Mouse (Mus musculus): ENCODE data around the gene Znrf2. TPM values are rescaled to one million over a fixed set of nuclear protein-coding genes. Genes with fewer than 3 reads are reported as not detected.
"Not testable (repeated sequence)": the region's sequence is repeated elsewhere in the genome, so short reads cannot be mapped to it uniquely, and the experiment has no call there.

Gene Znrf2
- total RNA-seq, 2 experiments from 2014 or later, result 12.6 to 14.6 TPM

GRCm38 (mm10) chr6:54849179-54850156 is 32.8 kb downstream of the Znrf2 start:
- no peak for DNase-seq (ENCODE audit: low spot score in 2 of 2)

- DNase-seq (ENCODE audit: low spot score in 2 of 2), result no peak
Observed at GRCm38 (mm10) chr6:54851778-54852177, 35.1 kb downstream of the Znrf2 start.

- no peak for DNase-seq (ENCODE audit: low spot score in 2 of 2)
Observed at GRCm38 (mm10) chr6:54852669-54853068, 36.0 kb downstream of the Znrf2 start.

- DNase-seq (ENCODE audit: low spot score in 2 of 2), result no peak
Observed at GRCm38 (mm10) chr6:54854859-54855258, 38.1 kb downstream of the Znrf2 start.

GRCm38 (mm10) chr6:54855801-54856583 is 39.3 kb downstream of the Znrf2 start:
- no peak for DNase-seq (ENCODE audit: low spot score in 2 of 2)

GRCm38 (mm10) chr6:54859159-54859558 is 42.4 kb downstream of the Znrf2 start:
- not testable (repeated sequence) for DNase-seq (ENCODE audit: low spot score in 2 of 2)

GRCm38 (mm10) chr6:54860180-54860579 is 43.5 kb downstream of the Znrf2 start:
- no peak for DNase-seq (ENCODE audit: low spot score in 2 of 2)

- no peak for DNase-seq (ENCODE audit: low spot score in 2 of 2)
Observed at GRCm38 (mm10) chr6:54866731-54867410, 50.2 kb downstream of the Znrf2 start.

- no peak for DNase-seq (ENCODE audit: low spot score in 2 of 2)
Observed at GRCm38 (mm10) chr6:54867411-54867745, 50.7 kb downstream of the Znrf2 start.

- no peak for DNase-seq (ENCODE audit: low spot score in 2 of 2)
Observed at GRCm38 (mm10) chr6:54873029-54873428, 56.3 kb downstream of the Znrf2 start.

- DNase-seq (ENCODE audit: low spot score in 2 of 2), result no peak
Observed at GRCm38 (mm10) chr6:54876782-54877181, 60.1 kb downstream of the Znrf2 start.

GRCm38 (mm10) chr6:54877651-54878050 is 60.9 kb downstream of the Znrf2 start:
- no peak for DNase-seq (ENCODE audit: low spot score in 2 of 2)

GRCm38 (mm10) chr6:54878546-54878945 is 61.8 kb downstream of the Znrf2 start:
- no peak for DNase-seq (ENCODE audit: low spot score in 2 of 2)

GRCm38 (mm10) chr6:54880086-54880485 is 63.4 kb downstream of the Znrf2 start:
- no peak for DNase-seq (ENCODE audit: low spot score in 2 of 2)

- DNase-seq (ENCODE audit: low spot score in 2 of 2), result no peak
Observed at GRCm38 (mm10) chr6:54883424-54883823, 66.7 kb downstream of the Znrf2 start.

GRCm38 (mm10) chr6:54886195-54886594 is 69.5 kb downstream of the Znrf2 start:
- DNase-seq (ENCODE audit: low spot score in 2 of 2), result no peak

GRCm38 (mm10) chr6:54890221-54890620 is 73.5 kb downstream of the Znrf2 start:
- DNase-seq (ENCODE audit: low spot score in 2 of 2), result no peak

- no peak for DNase-seq (ENCODE audit: low spot score in 2 of 2)
Observed at GRCm38 (mm10) chr6:54891384-54891783, 74.7 kb downstream of the Znrf2 start.

- DNase-seq (ENCODE audit: low spot score in 2 of 2), result no peak
Observed at GRCm38 (mm10) chr6:54900256-54900655, 83.5 kb downstream of the Znrf2 start.

GRCm38 (mm10) chr6:54902547-54902946 is 85.8 kb downstream of the Znrf2 start:
- no peak for DNase-seq (ENCODE audit: low spot score in 2 of 2)

Data from left cerebral cortex, adult 18-20 months (tissue).